Mouse (Mus musculus): ENCODE data around the gene Cnn3.

GRCm38 (mm10) chr3:121390724-121391123 is 35.6 kb upstream of the Cnn3 start:
- TF ChIP-seq GATA1 (IDR thresholded peaks at IDR 0.05; ENCODE audit: borderline replicate concordance, low read length) (no peak), FLI1 (IDR thresholded peaks at IDR 0.05; ENCODE audit: low read length) (no peak)
